Mouse (Mus musculus): ENCODE data around the gene Gpatch2l. TPM values are rescaled to one million over a fixed set of nuclear protein-coding genes. Genes with fewer than 3 reads are reported as not detected.

Gpatch2l gene
- polyA plus RNA-seq, 1 experiment from 2014 or later, result 23.1 TPM

DNA sequence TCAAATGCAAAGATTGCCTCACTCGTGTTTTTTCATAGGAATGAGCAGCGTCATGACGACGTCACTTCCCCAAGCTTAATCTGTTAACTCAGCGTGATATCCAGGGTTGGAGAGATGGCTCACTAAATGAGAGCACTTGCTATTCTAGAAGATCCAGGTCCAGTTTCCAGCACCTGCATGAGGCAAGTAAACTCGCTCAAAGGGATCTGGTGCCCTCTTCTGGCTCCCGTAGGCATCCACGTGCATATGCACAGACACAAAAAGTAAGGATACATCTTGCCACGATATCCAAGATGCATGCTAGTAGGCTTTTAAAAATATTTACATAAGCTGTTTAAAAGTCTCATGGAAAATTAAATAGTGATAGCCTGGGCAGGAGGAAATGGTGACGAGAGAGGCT lies 55.8 kb downstream of the Gpatch2l start:
- no peaks in the 10 kb centered on the region for H3K4me1 ChIP-seq
- no peaks in the 10 kb centered on the region for H3K36me3 ChIP-seq
- no peak overlapping the region for H3K4me2 ChIP-seq (replicated peaks)
- ATAC-seq (ENCODE audit: low FRiP score, low read depth), result no peak
- no peak overlapping the region for H3K9ac ChIP-seq
- H3K4me3 ChIP-seq, result no peak overlapping the region
- H3K27me3 ChIP-seq (replicated peaks), result no peaks in the 10 kb centered on the region
- H3K27ac ChIP-seq, result no peak overlapping the region
- no peaks in the 10 kb centered on the region for H3K9me3 ChIP-seq
- WGBS, result 82% methylated on average over 10 of the region's 10 CpGs

DNA sequence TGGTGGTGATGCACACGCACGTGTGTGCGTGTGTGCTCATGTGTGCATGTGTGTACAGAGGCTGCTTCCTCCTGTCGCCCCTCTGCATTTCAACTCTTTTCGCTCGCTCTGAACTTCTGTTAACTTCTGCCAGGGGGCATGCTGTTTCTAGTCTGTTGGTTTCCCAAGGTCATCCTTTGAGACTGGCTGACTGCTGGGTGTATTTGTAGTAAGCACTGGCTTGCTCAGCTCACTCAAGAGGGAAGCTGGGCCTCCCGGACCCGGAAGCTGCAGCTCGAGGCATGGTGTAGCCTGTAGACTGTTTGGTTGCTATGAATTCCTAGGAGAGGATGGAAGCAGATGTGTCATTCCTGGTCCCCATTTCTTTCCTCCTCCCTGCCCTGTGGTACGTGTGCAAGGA lies 61.3 kb downstream of the Gpatch2l start:
- no peak overlapping the region for H3K27ac ChIP-seq
- H3K4me3 ChIP-seq, result no peak overlapping the region
- no peaks in the 10 kb centered on the region for H3K27me3 ChIP-seq (replicated peaks)
- no peak overlapping the region for H3K9ac ChIP-seq
- no peak overlapping the region for H3K4me2 ChIP-seq (replicated peaks)
- no peaks in the 10 kb centered on the region for H3K9me3 ChIP-seq
- no peak for ATAC-seq (ENCODE audit: low FRiP score, low read depth)
- 92% methylated on average over 10 of the region's 10 CpGs for WGBS
- H3K36me3 ChIP-seq, result no peaks in the 10 kb centered on the region
- no peaks in the 10 kb centered on the region for H3K4me1 ChIP-seq

DNA sequence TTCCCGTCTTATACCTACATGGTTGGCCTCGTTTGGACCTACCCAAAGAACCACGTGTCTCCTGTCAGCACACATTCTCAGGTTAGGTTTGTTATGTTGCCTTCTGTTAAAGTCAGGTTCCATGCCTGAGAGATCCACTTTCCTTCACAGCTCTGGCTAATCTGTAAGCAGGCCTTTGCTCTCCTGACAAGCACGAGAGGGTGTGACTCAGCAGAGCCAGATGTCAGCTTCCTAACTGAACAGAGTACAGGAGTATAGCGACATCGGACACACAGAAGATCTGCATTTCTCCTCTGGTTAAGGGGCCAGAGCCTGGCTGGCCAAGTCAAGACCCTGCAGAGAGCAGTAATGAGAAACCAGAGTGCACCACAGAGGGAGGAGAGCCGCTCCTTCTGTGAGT lies 63.4 kb downstream of the Gpatch2l start:
- WGBS, result 70% methylated on average over 7 of the region's 7 CpGs
- Histone ChIP-seq H3K36me3 (no peaks in the 10 kb centered on the region), H3K4me1 (no peaks in the 10 kb centered on the region), H3K4me2 (replicated peaks) (peak overlapping the region; percentile 46; the same call in 1 of the 2 replicates), H3K9me3 (no peaks in the 10 kb centered on the region), H3K9ac (no peak overlapping the region), H3K4me3 (no peak overlapping the region), H3K27me3 (replicated peaks) (no peaks in the 10 kb centered on the region), H3K27ac (no peak overlapping the region)
- ATAC-seq (ENCODE audit: low FRiP score, low read depth), result no peak

DNA sequence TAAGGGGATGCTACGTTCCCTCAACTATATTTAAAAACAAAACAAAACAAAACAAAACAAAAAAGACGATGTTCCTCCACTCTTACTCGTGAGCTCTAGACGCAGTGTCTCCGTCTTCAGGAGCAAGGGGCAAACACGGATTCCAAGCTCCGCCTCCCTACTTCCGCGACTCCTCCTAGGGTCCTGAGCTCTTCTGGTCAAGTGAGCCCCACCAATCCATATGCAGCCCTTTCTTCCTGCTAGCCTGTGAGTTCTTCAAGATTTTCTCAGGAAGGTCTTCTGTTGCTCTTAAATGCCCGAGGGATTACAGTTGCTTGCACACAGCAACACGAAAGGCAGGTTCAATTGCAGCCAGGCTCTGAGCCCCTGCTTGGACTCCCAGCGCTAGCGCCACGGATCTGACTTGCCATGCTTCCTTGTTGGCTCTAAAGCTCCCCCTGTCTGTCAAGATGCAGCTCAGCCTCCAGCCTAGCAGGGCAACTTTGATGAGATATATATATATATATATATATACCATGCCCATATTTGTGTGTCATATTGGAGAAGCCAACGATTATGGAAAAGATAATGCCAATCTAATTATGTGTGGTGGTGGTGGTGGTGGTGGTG lies 64.1 kb downstream of the Gpatch2l start:
- peak overlapping the region; percentile 46 for H3K4me2 ChIP-seq (replicated peaks)

DNA sequence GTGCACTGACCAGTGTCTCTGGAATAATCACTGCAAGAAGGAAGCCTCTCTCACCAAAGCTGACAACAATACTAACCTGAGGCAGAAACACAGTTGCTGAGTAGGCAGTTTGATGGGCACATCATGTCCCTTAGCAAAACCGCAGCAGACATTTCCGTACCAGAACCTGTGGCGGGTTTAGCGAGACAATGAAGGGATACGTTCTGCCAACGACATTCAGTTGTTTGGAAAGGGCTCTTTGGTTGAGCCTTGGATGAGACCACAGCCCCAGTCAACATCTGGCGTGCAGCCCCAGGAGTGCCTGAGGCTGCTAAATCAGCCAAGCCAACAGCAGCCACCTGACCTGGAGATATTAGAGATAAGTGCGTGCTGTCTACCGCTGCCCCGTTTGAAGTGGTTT lies 67.8 kb downstream of the Gpatch2l start:
- Histone ChIP-seq H3K27me3 (replicated peaks) (no peaks in the 10 kb centered on the region), H3K9me3 (no peaks in the 10 kb centered on the region), H3K36me3 (no peaks in the 10 kb centered on the region), H3K27ac (no peak overlapping the region), H3K9ac (no peak overlapping the region), H3K4me3 (no peak overlapping the region), H3K4me2 (replicated peaks) (no peak overlapping the region), H3K4me1 (no peaks in the 10 kb centered on the region)
- no peak for ATAC-seq (ENCODE audit: low FRiP score, low read depth)
- WGBS, result 83% methylated on average over 10 of the region's 10 CpGs

More for the DNA sequence above, 64.1 kb downstream of the Gpatch2l start:
- Histone ChIP-seq H3K27ac (no peak overlapping the region), H3K9me3 (no peaks in the 10 kb centered on the region), H3K4me1 (no peaks in the 10 kb centered on the region), H3K9ac (no peak overlapping the region), H3K36me3 (no peaks in the 10 kb centered on the region), H3K4me3 (no peak overlapping the region), H3K27me3 (replicated peaks) (no peaks in the 10 kb centered on the region)
- 24% methylated on average over 15 of the region's 15 CpGs for WGBS
- ATAC-seq (ENCODE audit: low FRiP score, low read depth), result no peak

DNA sequence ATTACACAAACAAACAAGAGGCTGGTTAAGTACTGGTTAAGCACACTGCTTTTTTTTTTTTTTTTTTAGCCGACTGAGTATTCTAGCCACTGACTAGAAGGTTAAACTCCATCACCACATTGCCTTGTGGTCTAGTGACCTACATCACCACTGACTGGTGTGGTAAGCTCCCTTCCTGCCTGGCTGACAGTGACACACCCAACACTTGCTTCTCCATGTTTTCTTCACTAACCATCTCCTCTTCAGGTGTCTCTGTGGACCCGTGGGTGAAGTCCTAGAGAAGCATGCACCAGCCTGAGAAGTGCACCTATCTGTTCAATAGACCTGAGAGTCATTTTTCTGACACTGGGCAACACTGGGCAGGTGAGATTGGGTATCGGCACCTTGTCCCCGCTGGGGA lies 68.2 kb downstream of the Gpatch2l start:
- Histone ChIP-seq H3K36me3 (no peaks in the 10 kb centered on the region), H3K27me3 (replicated peaks) (no peaks in the 10 kb centered on the region), H3K4me2 (replicated peaks) (no peak overlapping the region), H3K27ac (no peak overlapping the region), H3K4me3 (no peak overlapping the region), H3K9me3 (no peaks in the 10 kb centered on the region), H3K4me1 (no peaks in the 10 kb centered on the region), H3K9ac (no peak overlapping the region)
- 91% methylated on average over 4 of the region's 4 CpGs for WGBS
- no peak for ATAC-seq (ENCODE audit: low FRiP score, low read depth)

DNA sequence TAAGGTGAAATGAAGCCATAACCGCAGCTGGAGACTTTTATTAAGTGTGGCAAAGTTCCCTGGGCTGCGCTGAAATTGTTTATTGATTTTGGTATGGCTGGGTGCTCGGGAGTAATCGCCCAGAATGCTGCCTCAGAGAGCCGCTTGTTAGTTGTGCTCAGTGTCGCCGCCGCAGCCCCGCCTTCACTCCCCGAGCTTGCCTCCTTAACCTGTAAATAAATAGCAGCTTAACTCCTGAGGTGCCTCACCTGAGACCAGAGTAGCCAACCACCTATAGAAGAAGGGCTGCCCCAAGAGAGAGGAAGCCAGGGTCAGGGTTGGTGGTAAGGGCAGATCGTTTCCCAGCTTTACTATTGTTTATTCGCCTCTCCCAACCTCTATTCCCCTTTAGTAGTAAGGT lies 79.0 kb downstream of the Gpatch2l start:
- H3K4me2 ChIP-seq (replicated peaks), result 0 out of 2 replicates have a peak overlapping the region, but pooled peaks have one; percentile 14
- no peak for ATAC-seq (ENCODE audit: low FRiP score, low read depth)
- 12% methylated on average over 12 of the region's 12 CpGs for WGBS

DNA sequence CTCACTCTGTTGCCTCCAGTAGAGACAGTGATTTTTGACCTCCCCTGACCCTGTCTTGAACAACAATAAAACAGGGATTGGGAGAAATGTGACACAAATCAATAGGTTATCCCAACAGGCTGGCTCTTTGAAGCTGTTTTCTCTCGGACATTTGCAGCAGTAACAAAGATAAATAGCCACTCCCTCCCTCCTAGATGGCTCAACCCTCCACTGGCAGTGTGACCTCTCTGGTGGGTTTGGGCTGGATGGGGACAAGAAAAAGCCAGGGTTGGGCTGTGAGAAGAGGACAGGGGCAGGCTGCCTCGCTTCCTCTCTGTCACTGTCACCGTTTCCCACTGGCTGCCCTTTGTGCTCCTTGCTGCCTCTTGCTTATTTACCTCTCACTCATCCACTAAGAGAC lies 82.6 kb downstream of the Gpatch2l start:
- H3K4me3 ChIP-seq, result no peak overlapping the region
- H3K4me2 ChIP-seq (replicated peaks), result no peak overlapping the region
- peaks cover 13% of the 10 kb centered on the region for H3K27me3 ChIP-seq (replicated peaks)
- no peaks in the 10 kb centered on the region for H3K36me3 ChIP-seq
- no peak for ATAC-seq (ENCODE audit: low FRiP score, low read depth)
- no peaks in the 10 kb centered on the region for H3K9me3 ChIP-seq
- WGBS, result 12% methylated on average over 3 of the region's 3 CpGs
- no peak overlapping the region for H3K27ac ChIP-seq
- H3K4me1 ChIP-seq, result 0 out of 2 replicates have a peak, but pooled peaks cover 5% of the 10 kb centered on the region
- no peak overlapping the region for H3K9ac ChIP-seq

More for the DNA sequence above, 79.0 kb downstream of the Gpatch2l start:
- Histone ChIP-seq H3K9ac (no peak overlapping the region), H3K36me3 (no peaks in the 10 kb centered on the region), H3K27me3 (replicated peaks) (peaks cover 13% of the 10 kb centered on the region), H3K9me3 (no peaks in the 10 kb centered on the region), H3K4me3 (no peak overlapping the region), H3K27ac (no peak overlapping the region), H3K4me1 (0 out of 2 replicates have a peak, but pooled peaks cover 5% of the 10 kb centered on the region)

DNA sequence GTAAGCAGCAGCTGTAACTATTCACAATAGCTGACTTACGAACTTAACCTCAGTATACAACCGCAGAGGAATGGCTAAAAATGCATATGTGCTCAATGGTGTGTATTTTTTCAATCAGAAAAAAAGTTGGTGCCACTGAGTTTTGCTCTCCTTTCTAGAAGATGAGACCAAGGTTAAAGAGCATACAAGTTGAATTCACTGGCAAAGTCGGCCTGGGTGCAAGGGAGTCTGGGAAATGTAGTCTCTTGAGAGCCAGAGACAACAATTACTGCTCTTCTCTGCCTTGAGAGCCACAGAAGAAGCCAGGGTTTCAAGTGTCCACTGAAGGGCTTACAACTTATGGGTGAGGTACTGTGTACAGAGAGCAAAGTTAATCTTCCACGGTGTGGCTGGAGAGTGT lies 88.2 kb downstream of the Gpatch2l start:
- Histone ChIP-seq H3K4me3 (no peak overlapping the region), H3K27ac (no peak overlapping the region), H3K36me3 (no peaks in the 10 kb centered on the region), H3K9me3 (no peaks in the 10 kb centered on the region), H3K4me1 (peaks cover 10% of the 10 kb centered on the region), H3K4me2 (replicated peaks) (no peak overlapping the region), H3K27me3 (replicated peaks) (no peaks in the 10 kb centered on the region), H3K9ac (no peak overlapping the region)
- WGBS, result 60% methylated on average over 4 of the region's 4 CpGs
- ATAC-seq (ENCODE audit: low FRiP score, low read depth), result no peak

DNA sequence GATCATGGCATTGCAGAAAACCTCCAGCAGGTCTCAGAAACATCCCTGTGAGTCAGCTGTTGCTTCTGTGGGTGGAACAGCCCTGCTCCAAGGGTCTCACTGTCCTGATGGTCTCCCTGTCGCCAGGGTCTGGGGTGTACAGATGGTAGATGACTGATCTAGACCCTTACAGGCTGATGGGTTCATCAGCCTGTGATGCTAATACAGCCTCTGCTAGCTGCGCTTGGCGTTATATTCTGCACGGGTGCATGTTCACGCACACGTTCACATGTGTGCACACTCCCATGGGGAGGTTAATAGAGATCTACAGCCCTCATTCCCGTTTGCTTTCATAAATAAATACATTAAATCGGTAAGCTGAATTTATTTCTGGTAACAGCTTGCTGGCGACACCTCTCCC lies 89.0 kb downstream of the Gpatch2l start:
- H3K36me3 ChIP-seq, result no peaks in the 10 kb centered on the region
- no peaks in the 10 kb centered on the region for H3K9me3 ChIP-seq
- H3K4me3 ChIP-seq, result no peak overlapping the region
- H3K27me3 ChIP-seq (replicated peaks), result no peaks in the 10 kb centered on the region
- ATAC-seq (ENCODE audit: low FRiP score, low read depth), result peak; percentile 56; the same call in 1 of the 2 replicates
- H3K9ac ChIP-seq, result no peak overlapping the region
- WGBS, result 65% methylated on average over 9 of the region's 9 CpGs
- no peak overlapping the region; the same call in 1 of the 2 replicates for H3K27ac ChIP-seq
- H3K4me1 ChIP-seq, result peaks cover 10% of the 10 kb centered on the region
- peak overlapping the region; percentile 7; the same call in 1 of the 2 replicates for H3K4me2 ChIP-seq (replicated peaks)

DNA sequence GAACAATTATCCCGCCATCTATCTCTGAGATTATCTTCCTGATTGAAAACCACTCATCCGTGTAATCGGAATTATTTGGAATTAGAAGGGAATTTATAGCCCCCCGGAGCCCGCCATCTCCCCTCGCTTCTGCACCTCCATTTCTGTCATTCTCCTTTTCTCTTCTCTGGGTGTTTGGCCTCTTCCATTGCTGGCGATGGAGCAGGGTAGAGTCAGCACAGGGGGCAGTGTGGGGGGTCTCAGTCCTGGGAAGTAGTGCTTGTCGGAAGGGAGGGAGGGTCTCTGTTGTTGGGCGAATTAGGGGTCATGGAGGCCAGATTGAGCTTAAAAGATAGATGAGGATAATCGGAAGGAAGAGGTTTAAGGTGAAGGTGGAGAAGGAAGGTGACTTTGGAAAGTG lies 89.6 kb downstream of the Gpatch2l start:
- Histone ChIP-seq H3K4me3 (no peak overlapping the region), H3K9ac (no peak overlapping the region), H3K4me2 (replicated peaks) (peak overlapping the region; percentile 7; the same call in 1 of the 2 replicates), H3K4me1 (peaks cover 10% of the 10 kb centered on the region), H3K27ac (no peak overlapping the region), H3K27me3 (replicated peaks) (no peaks in the 10 kb centered on the region), H3K36me3 (no peaks in the 10 kb centered on the region), H3K9me3 (no peaks in the 10 kb centered on the region)
- WGBS, result 49% methylated on average over 10 of the region's 10 CpGs
- no peak for ATAC-seq (ENCODE audit: low FRiP score, low read depth)

DNA sequence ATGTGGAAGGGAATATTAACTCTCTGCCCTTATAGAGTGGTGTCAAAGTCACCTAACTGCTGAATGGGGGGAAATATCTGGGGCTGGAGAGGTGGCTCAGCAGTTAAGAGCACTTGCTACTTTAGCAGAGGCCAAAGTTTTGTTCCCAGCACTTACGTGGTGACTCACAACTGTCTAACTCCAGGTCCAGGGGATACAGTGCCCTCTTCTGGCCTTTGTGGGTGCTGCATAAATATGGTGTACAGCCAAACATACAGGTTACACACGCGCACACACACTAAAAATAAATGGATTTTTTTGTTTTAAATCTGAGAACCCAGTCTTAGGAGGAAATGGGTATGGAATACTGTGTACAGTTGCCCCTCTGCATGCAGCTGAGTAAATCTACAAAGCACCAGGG lies 94.6 kb downstream of the Gpatch2l start:
- H3K4me1 ChIP-seq, result peaks cover 4% of the 10 kb centered on the region
- H3K9me3 ChIP-seq, result no peaks in the 10 kb centered on the region
- H3K4me3 ChIP-seq, result no peak overlapping the region
- H3K4me2 ChIP-seq (replicated peaks), result no peak overlapping the region
- no peaks in the 10 kb centered on the region for H3K27me3 ChIP-seq (replicated peaks)
- no peak for ATAC-seq (ENCODE audit: low FRiP score, low read depth)
- no peaks in the 10 kb centered on the region for H3K36me3 ChIP-seq
- no peak overlapping the region for H3K9ac ChIP-seq
- no peak overlapping the region for H3K27ac ChIP-seq
- 93% methylated on average over 3 of the region's 3 CpGs for WGBS

DNA sequence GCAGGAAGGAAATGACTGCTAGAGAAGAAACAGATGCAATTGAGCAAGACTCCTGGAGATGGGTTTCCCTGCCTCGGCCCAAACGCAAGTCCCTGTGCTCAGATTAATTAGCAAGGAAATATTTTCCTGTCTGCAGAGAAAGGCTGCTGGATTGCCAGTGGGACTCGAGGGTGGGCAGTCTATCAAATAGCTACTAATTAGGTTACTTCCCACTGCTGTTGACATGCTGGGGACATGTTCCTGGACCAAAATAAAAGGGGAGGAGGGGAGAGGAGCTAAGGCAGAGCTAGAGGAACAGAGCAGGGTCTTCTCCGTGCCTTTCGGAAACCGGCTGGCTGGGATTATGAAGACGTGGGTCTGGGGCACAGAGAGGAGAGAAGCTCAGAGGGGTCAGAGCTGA lies 95.2 kb downstream of the Gpatch2l start:
- WGBS, result 61% methylated on average over 7 of the region's 7 CpGs
- Histone ChIP-seq H3K4me1 (no peaks in the 10 kb centered on the region), H3K4me2 (replicated peaks) (no peak overlapping the region), H3K36me3 (no peaks in the 10 kb centered on the region), H3K9me3 (no peaks in the 10 kb centered on the region), H3K27me3 (replicated peaks) (no peaks in the 10 kb centered on the region), H3K9ac (no peak overlapping the region), H3K27ac (no peak overlapping the region), H3K4me3 (no peak overlapping the region)
- no peak for ATAC-seq (ENCODE audit: low FRiP score, low read depth)
